Mouse (Mus musculus) kidney, adult 9 months (tissue): ENCODE measurements around the gene Slc8a3.
"Not testable (repeated sequence)": the region's sequence is repeated elsewhere in the genome, so short reads cannot be mapped to it uniquely, and the experiment has no call there.

ENCODE experiments used
- DNase-seq: peaks from one replicate; pipeline ENCODE4 v3.0.0; 2022

Slc8a3 gene

DNA sequence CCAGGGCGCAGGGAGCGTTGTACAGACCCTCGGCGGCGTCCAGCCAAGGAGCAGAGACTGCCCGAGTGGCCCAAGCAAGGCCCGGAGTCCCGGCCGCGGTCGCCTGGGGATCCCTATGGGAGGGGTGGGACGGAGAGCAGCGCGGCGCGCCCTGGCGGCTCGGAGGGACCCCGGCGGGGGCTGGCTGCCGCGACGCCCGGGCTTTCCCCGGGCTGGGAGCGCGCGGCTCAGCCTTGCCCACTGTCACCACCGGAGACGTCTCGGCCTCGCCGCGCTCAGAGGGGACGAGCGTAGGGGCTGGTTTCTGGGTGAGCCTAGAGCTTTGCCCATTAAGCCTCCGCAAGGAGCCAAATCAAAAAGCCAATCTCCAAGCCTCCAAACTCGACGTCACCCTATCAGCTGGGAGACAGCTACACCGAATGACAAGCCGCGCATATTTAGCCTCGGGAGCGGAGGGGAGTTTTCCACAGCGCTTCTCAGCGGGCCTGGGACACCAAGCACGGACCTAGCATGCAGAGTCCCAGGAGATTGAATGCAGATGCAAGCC, at the start of gene Slc8a3:
Gene Slc8a3 (minus strand): TSS at position 306 of the 547 bp plus-strand sequence.
- no peak for DNase-seq

DNA sequence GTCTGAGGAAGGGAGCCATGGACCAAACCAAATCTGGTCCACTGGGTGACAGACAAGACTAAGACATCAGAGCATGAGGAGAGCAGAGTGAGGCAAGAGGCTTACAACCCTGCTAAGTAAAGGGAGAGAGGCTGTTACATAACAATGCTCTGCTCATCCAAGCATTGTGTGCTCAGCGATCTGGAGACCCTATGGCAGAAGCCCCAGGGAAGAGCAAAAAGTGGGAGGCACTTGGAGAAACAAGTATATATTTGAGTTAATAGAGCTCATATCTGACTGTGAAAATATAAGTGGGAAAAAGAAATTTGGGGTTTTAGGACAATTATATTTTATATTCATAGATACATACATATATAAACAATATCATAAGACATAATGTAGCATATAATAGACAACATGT, 46.4 kb upstream of the Slc8a3 start, which contains the start of gene Gm4787:
Gene Gm4787 (minus strand): TSS at position 101 of the 400 bp plus-strand sequence.
- not testable (repeated sequence) for DNase-seq

DNA sequence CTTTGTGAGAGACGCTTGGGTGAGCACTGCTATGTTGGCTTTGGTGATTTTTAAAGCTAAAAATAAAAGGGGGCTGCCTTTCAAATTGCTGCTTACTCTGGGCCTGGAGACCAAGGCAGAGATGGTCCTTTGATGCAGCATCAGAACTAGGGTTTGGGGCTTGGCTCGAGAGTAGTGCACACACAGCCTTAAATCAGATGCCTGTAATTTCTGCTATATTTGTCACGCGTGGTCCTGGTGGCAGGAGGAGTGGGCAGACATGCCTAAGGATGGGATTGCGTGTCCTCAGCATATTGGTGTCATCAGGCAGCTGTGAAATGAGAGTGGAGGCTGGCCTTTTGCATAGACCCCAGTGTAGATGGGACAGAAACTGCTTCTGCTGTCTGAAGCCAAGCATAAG, 861 bp upstream of the Slc8a3 start:
- no peak for DNase-seq

DNA sequence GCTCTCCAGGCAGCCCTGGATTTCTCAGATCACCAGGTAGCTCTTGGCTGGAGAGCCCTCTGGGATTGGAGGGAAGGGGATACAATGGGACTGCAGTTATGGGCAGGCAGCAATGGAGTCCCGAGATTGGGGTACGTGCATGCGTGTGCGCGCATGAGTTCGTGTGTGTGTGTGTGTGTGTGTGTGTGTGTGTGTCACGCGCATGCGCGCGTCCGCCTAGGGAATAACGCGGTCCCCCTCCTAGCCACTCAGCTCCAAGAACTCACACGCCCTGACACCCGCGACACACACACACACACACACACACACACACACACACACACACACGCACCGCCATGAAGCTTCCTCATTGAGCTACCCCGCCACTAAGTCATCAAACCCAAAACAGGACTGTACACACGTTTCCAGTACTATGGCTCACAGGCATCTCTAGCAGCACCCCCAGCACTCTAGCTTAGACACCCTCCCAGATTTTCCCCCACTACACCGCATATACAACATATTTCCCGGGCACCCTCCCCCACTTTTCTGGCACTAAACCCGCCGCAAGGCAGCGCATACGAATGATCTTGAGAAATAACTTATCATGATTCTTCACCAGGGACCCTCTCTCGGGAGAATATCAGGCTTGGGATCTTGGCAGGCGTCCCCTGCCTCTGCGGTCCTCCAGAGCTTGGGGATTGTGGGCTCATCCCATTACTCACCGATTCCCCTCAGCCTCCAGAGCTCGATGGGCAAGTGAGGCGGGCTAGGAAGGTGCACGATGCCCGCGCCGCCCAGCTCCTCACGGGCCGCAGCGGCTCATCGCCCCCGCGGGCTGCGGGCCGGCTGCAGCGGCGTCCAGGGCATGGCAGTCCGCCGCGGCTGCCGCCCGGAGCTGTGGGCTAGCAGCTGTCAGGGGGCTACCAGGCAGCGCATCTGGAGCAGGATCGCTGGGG, 774 bp downstream of the Slc8a3 start:
- no peak for DNase-seq

DNA sequence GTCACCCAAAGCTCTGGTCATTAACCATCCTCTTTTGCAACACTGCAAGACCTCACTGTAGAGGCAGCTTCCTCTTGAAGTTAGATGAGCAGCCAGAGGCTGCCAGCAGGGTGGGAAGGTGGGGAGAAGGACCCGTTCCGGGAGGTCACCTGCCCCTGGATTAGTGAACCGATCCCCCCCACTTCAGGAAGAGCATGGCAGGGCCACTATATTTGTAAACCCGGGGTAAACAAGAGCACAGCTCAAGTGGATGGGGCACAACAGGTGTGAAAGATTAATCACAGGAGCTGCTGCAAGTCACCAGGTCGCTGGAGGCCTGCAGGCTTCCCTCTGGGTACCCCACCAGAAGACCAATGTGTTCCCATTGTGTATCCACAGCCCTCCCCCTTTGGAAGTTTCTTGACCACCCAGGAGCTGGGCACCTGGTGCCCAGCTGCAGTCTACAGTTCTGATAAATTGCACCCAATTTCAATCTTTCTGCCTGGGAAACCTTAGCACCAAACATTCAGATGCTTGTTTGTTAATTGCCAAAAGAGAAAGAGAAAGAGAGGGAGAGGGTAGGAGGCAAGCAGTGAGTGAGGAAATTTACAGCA, 1.8 kb downstream of the Slc8a3 start:
- DNase-seq: no peak

DNA sequence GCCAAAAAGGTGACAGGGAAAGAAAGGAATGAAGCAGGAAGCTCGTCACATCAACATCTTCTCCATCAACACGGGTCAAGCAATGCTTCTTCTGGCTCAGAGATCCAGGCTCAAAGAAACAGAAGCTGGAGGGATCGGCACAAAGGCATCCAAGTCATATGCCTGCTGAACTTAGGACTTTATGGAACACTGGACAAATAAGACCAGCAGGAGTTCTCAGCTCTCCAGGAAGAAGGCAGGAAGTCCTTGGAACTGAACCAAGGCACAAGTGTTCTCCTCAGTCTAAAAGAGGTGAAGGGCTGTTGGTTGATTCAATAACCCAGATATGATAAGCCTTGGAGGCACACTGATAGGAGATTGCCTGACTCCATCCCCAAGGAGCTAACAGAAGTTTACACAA, 8.0 kb downstream of the Slc8a3 start:
- DNase-seq: no peak

DNA sequence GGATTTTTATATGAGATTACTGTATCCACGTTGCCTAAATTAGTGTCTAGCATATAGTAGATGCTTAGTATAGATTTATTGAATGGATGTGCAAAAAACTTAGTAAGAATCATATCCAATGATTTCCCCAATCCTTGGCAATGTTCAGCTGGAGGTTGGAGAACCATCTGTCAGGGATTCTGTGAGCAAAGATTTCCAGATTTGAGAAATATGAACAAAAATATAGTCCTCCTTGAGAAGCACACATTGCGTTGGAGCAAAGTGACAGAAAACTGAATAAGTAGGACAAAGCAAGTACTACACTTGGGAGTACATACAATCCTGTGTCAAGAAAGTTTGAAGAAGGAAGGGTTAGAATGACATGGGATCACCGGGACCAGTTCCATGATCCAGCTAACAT, 8.9 kb downstream of the Slc8a3 start:
- no peak for DNase-seq

DNA sequence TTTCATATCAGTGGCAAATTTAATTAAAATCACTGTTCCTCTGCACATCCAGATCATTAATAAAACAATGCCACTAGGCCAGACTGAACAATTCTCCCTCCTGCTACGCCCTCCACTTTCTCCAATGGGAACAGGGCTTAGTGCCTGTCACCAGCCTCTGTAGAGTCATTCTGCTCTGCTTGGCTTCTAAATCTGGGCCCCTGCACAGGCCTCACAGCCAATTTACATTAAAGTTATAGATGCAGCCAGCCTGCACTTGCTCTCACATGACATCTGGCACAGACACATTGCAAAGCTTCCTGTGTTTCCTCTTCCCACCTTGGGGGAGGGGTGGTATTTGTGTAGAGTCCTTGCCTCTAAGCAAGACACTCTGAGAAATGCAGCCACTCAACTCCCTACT, 12.0 kb downstream of the Slc8a3 start:
- no peak for DNase-seq

DNA sequence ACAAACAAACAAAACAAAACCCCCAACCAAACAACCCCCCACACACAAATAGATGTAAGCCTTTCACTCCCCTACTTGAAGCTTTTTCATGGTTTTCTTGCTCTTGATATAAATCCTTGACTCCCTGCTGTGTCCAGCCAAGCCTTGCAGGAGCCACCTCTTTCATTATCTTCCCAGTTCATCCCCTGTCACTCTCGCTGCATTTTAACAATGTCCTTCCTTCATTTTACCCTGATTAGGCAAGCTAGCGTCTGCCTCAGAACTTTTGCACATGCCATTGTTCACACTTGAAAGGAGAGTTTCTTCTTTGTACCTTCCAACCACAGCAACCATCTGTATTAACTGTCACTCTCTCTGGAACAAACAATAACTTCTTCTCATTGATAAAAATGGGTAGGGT, 15.2 kb downstream of the Slc8a3 start:
- no peak for DNase-seq

DNA sequence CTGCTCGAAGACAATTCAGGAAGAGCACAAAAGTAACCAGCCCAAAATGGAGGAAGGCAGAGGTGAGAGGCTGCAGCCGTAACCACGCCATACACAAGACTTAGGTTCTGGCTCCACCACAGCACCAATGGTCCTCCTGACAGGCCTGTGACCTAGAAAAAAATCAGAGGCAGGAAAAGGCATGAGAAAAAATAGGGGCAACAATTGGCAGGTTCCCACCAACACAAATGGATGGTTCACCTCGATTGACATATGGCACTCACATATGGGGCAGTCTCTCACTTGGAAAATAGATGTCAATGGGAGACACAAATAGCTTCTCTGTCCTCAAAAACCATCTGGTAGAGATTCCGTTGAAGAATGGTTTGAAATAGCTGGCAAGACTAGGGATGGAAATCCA, 17.0 kb downstream of the Slc8a3 start:
- no peak for DNase-seq

DNA sequence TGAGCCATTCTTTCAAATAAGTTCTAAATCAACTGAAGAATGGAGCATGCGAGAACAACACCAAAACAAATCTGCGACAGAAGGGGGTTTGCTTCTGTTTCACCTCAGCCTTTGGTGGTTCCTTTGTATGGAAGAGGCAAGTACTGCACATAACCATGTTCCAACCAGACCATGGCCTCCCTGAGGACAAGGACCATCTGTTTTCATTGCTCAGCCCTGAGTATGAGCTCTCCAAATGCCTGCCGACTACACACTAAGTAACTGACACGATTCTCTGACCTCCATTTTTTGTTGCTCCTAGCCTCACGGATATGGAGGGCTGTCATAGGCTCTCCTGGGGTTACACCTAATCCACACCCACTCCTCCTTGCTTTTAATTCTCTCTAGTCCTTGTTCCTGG, 29.4 kb downstream of the Slc8a3 start:
- no peak for DNase-seq

DNA sequence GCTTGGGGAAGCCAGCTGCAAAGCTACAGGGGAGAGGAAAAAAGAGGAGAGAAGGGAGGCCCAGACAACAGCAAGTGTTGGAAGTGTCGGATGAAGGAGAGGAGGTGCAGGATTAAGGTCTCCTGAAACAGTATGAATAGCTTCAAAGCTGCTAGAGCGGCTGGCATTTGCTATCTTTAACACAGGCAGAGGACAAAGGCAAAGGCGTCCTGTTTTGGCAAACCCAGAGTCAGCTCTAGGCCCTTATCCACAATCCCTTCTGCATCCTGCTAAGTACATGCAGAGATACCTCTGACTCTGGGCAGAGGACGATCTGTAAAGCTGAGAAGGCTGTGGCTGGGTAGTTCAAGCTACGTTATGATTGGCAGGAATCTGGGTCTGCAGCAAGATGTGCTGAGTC, 38.4 kb downstream of the Slc8a3 start:
- DNase-seq: no peak

DNA sequence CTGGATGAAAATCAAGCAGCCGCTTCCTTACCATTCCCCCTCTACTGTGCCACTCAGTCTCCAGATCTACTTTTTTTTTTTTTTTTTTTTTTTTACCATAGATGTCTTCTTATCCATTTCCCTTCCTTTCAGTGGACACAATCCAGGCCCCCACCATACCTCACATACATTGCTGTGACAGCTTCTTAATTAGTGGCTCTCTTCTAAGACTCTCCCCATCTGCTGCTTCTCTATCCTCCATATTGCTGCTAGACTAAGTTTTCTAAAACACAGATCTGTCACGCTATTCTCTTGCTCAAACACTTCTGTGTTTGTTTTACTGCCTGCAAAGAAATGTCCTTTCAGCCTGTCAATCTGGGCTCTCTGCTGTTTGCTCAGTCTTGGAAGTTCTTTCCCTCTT, 54.9 kb downstream of the Slc8a3 start:
- DNase-seq: no peak

DNA sequence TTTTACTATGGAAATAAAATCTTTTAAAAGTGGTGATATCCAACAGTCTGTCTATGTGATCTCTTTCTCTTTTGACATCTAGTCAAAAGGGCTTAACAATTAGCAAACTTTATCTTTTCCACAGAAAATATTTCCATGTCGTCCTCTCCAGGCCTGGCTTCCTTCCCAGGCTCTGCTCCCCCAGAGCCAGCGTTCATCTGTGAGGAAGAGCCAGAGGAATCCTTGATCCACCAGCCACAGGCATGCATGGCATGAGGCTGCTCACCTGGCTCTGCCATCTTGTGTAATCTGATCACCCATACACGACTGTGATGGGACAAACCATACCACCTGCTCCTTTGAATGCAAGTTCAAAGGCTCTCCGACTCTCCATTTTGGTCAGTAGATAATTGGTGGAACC, 58.4 kb downstream of the Slc8a3 start:
- DNase-seq: no peak

DNA sequence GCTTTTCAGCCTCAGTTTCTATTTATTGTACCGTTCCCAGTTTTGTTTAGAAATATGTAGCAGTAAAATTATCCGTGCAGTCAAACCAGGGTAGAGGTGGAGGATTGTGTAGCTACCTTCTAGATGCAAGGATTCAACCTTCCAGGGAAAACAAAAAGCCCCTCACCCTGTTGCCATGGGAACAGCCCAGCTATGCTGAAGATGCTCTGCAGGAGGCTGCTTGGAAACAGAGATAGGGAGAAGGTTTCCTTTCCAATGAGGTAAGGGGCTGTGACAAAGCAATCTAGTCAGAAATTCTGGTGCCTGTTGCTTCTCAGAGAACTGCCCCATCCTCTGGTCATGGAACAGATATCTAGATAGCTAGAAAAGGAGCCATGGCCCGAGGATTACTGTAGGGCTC, 59.6 kb downstream of the Slc8a3 start:
- no peak for DNase-seq

DNA sequence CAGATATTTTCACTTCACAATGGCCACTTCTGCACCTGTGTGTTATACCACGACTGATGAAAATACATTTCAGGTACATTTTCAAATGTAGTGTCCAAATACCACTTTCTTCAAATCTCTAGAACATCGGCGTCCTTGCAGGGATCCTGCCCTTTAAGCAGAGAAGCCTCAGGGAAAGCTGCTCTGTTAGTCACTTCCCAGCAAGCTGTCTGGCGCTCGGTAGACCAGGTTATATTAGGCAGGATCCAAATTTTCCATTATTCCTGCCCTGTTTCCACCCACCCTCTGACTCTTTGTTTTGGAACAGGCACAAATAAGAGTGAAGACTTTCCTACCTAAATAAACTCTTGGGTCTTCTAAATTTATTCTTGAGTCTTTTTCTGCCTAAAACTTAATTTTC, 63.7 kb downstream of the Slc8a3 start:
- DNase-seq: no peak

DNA sequence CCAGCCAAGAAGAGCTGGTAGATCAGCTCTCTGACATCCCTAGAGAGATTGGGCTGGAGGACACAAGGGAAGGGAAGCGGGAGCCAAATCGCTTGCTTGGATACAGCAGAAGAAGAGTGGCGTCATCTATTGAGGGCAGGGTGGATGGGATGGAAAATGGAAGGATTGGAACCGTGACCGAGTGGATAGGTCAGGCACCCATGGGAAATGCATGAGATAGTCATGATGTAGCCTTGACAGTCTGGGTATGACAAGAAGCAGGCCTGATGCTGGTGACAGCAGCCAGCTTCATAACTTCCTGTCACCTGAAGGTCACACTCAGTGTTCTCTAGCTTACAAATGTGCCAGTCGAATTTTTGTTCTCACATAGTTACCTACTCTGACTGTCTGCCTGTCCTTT, 70.2 kb downstream of the Slc8a3 start:
- no peak for DNase-seq

DNA sequence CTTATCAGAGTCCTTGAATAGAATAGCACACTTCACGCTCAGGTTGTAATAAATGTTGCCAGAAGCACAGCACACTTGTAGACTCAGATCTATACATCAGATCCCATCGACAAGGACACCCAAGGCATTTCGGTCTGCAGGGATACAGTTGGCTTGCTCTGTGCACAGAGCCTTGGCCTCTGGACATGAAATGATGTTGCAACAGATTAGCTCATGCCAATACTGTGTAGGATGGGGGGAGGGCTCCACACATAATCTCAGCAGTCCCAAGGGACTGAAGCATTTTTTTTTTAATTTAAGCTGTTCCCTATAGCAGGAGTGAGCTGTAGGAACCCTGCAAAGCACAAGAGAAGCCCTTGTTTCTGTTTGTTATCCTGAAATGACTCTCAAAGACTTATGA, 74.8 kb downstream of the Slc8a3 start:
- no peak for DNase-seq

DNA sequence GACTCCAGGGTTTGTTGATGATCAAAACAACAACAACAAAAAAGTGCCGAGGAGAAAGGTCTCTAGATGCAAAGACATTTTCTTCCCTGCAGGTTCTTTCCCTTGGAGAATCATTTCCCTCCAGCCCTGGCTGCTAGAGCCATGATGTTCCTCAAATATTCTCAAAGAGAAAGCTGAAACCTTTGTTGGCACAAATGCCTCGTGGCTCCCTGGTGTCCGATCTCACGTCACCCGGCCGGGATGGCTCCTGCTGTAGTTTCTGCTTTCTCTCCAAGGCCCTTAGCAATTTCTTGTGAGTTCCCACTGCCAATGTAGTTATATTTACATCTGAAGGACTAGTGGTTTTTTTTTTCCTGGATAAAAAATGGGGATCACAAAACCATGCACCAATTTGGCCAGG, 87.6 kb downstream of the Slc8a3 start:
- no peak for DNase-seq

DNA sequence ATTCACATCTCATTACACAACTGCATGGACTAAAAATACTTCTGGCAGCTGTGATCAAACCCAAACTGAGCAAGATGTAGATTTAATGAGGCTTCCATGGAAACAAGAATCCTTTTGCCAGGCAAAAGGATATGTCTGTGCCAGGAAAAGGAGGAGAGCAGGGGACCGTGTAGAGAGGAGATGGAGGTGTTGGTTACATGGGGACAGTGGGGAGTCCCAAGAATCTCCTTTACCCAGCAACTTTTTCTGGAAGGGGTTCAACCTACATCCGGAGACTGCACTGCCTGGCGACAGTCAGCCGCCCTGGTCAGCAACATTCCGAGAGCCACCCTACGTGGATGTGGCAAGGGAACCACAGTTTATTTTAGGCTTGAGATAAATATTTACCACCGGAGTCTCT, 88.0 kb downstream of the Slc8a3 start:
- no peak for DNase-seq

DNA sequence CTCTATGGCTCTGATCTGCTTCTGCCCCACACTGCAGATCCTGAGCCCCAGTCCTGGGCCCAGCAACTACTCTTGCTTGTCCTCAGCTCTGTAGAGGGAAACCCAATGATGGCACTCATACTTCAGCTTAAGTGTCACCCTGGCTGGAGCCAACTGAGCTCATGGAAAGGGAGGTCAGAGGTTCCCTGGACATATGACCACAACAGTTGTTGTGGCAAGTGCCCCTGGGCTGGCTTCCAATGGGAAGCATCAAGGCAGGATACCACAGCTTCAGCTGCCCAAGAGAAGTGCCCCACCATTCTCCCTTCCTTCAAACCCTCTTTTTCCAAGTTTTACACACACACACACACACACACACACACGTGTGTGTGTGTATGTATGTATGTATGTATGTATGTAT, 88.5 kb downstream of the Slc8a3 start:
- DNase-seq: no peak

DNA sequence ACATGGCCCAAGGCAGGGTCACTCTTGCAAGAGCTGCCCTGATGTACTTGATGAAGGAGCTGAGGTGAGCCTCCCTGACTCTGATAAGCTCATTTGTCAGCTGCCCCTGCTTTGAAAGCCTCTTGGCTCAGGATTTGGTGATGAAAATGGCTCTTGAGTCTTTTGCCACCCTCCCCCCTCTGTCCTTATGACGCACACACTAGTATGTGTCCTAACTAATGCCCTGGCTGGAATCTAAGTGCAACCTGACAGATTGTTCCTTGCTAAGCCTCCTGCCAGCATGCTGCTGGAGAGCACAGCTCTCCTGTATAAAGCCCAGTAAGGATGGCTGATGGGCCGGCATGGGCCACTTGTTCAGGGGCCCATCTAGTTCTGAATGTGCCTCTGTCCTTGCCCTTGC, 91.3 kb downstream of the Slc8a3 start:
- no peak for DNase-seq

DNA sequence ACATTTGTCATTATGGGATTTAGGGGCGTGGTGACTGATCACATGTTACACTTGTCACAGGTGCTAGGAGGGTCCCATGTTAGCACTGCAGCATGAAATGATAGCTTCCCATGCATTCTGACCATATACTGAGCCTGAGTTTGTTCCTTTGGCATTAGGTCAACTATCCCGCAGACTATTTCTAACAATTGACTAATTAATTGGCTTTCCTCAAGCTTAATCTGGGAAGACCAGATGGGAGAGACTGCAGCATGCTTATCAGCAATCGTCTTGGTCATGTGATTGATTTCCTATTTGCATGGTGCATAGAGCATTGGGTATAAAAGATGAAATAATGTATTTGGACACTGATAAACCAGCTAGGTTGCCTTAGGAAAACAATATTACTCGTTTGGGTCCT, 91.9 kb downstream of the Slc8a3 start:
- DNase-seq: no peak

DNA sequence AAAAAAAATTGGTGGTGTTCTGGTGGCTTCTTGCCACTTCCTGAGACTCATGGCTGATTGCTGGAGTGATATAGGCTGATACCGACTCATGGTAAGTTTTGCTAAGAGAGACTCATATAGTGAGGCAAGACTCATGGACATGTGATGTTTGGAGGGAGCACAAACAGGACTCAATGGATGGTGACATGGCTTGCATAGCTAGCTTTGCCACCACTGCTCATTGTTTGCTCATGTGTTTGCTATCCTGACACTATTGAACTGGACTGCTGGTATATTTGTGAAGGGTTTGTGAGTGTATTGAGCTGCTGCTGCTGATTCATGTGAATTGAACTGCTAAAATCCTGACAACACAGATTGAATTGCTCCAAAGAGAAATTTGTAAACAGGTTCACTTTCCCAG, 95.8 kb downstream of the Slc8a3 start:
- DNase-seq: no peak
